Mouse (Mus musculus): ENCODE results near the gene Acsbg2.

Gene Acsbg2

DNA sequence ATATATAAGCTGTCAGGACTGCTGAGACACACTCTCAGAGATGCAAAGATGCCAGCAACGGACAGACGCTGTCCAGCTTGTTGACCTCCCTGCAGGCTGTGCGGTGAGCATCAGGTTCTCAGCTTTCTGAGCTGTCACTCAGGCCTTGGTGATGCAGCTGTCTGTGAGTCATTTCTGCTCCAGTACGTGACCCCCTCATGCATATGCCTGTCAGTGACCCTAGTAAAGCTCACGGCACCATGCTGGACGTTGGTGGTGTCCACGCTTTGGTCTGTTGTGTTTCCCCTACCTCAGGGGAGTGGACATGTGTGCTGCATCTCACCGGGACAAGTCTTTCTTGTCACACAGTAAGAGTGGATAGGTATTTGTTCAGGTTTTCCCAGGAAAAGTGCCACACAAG, 2.5 kb downstream of the Acsbg2 start:
- no peak for DNase-seq (ENCODE audit: low spot score)

DNA sequence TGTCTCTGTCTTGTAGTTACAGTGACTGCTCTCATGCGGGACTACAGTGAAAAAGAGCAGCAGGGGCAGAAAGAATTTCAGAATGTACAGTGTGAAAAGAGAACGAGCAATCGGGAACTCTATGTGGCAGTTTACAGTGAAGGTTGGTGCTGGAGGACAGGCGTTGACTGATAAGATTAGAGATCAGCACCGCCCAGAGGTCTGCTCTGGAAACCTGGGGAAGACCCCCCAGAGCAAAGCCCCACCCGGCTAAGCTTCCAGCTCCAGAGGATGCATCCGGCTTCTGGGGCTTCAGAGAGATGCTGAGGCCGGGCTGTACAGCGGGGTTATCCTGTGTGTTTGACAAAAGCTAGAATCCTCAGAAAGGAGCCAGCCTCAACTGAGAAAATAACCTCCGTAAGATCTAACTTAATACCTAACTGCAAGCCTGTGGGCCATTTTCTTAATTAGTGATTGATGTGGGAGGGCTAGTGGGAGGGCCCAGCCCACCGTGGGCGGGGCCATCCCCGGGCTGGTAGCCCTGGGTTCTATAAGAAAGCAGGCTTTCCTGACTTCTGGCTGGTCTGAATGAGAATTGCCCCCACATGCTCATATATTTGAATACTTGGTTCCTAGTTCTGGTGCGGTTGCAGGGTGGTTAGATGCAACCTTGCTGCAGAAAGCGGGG, 3.8 kb downstream of the Acsbg2 start:
- no peak for DNase-seq (ENCODE audit: low spot score)

DNA sequence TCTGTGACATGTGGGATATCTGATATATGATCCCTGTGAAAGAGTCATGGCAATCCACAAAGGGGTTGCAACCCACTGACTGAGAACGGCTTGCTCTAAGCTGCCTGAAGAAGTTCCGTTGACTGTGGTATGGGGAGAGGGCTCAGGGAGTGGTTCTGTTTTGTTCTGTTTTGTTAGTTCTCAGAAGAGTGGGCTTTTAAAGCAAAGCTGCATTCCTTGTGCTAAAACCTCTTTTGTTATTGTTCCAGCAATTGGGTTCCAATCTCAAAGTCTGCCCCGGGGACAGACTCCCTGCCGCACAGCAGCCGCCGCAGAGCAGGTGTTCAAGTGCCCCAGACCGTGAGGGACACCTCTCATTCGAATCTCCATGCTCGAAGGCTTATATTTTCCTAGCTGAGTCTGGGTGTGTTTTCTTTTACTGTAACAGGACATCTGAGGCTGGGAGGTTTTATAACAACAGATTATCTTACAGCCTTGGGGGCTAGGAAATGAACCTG, 4.7 kb downstream of the Acsbg2 start:
- DNase-seq (ENCODE audit: low spot score), result no peak

DNA sequence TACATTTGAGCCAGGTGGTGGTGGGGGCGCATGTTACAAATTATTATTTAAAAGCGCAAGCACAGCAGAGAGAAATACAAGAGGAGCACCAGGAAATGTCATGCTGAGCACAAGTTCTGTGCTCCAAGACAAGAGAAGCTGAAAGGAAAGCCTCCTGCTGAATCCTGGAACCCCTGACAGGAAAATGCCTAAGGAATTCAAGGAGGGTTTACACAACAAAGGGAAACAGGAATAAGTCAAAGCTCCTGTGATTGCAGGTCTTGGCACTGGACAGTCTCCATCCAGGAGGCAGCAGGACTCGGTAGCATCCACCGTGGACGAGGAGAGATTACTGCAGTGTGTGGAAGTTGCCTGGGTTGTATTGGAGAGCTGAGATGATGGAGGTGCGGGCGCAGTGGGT, 8.2 kb downstream of the Acsbg2 start:
- DNase-seq (ENCODE audit: low spot score), result no peak

DNA sequence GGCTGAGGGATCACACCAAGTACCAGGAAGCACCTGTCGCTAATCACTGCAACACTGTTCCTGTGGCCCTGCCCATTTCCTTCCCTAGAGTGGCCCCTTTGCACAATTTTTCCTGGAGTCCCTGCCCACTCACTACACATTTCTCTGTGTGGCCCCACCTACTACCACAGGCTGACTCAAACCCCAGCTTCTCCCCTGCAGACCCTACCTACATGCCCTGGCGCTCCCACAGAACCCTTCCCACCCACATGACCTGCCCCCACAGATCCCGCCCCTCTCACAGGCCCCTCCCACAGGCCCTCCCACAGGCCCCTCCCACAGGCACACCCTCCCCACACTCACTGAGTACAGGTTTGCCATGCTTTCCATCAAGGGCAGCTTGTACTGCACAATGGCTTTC, 13.1 kb downstream of the Acsbg2 start:
- no peak for DNase-seq (ENCODE audit: low spot score)

GRCm38 (mm10) chr17:56858922-56859321, 15.3 kb downstream of the Acsbg2 start:
- DNase-seq (ENCODE audit: low spot score), result no peak

GRCm38 (mm10) chr17:56858216-56858615, 16.0 kb downstream of the Acsbg2 start:
- DNase-seq (ENCODE audit: low spot score), result peak; percentile 73

GRCm38 (mm10) chr17:56855421-56855820, 18.8 kb downstream of the Acsbg2 start:
- DNase-seq (ENCODE audit: low spot score), result no peak

- no peak for DNase-seq (ENCODE audit: low spot score)
These were observed 23.1 kb downstream of the Acsbg2 start for GRCm38 (mm10) chr17:56851167-56851566.

DNA sequence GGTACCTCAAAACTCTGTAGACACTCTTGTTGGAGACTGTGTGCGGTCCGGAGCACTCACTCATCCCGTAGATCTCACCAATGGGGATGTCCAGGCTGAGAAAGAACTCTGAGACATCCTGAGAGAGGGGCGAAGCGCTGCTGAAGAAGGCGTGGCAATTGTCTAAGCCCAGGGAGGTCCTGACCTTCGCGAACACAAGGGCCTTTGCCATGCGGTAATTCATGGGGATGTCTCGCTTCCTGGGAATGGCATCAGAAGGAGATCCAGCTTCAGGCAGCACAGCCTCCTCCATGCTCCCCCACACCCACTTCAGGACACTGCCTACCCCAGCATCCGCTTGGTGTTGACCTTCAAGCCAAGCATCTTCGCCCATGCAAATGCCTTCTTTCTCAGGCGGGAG, 24.5 kb downstream of the Acsbg2 start:
- DNase-seq (ENCODE audit: low spot score), result no peak

- DNase-seq (ENCODE audit: low spot score), result no peak
These were observed 25.5 kb downstream of the Acsbg2 start for GRCm38 (mm10) chr17:56848785-56849184.

DNA sequence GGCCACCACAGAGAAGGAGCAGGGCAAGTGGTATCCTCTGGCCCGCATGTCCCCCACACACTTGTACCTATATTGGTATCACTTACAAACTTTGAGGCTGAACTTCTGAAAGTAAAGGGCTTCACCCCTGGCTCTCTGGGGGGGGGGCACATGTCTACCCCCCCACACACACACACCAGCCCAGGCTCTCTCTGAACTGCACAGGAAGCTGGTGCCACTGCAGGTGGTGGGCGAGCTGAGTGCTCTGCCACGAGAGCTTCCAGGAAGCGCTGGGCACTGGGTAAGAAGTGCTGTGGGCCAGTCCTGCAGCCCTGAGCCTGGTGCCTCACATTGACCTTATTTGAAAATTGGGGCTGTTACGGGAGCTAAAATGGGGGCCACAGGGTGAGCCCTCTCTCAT, 30.6 kb downstream of the Acsbg2 start:
- no peak for DNase-seq (ENCODE audit: low spot score)

GRCm38 (mm10) chr17:56842173-56842572, 32.1 kb downstream of the Acsbg2 start:
- DNase-seq (ENCODE audit: low spot score), result no peak

DNA sequence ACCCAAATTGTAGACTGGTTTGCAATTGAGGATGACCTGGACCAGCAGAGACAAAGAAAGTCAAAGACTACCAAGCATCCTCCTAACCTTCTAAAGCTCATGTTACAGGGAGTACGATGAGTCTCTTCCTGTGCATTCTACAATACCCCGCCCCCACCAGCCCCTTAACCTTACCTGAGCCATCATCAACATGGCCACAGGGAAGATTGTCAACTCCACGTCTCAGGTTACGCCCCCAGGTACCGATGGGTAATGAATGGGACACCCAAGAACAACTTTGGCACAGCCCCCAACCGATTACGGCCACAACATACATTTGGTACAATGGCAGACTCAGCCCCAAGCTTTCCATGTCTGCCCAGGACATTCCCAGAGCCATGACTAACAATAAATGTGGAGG, 33.7 kb downstream of the Acsbg2 start:
- no peak for DNase-seq (ENCODE audit: low spot score)

DNA sequence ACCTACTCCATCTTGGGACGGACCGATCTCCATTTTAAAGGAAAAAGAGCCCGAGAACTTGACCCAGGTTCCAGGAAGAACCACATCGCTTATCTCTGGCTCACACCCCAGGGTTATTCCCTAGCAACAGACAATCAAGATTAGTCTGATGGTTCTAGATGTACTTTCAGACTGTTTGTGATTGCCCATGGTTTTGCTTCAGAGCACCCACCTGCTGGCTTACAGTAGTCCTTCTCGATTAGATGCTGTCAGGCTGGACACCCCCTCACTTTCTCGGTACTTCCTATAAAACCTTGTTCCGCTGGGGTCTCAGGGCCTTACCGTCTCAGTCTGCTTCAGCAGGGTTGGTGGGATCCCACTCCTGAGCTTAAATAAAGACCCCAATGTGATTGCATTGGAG, 37.9 kb downstream of the Acsbg2 start:
- no peak for DNase-seq (ENCODE audit: low spot score)

DNA sequence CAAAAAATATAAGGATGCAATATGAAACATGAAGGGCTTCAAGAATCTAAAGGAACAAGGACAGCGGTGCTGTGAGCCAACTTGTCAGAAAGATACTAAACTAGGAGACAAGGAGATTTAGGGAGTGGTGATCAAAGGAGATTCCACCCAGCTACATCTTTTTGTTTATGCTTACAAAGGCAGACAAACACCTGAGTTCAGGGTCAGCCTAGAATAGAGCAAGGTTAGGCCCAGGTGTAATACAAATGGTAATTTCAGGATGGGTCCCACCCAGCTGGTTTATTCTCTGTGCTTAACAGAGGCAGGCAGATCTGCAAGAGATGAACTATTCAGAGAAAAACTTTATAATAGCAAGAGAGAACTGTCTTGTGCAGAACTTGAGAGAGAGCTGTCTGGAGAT, 40.9 kb downstream of the Acsbg2 start:
- DNase-seq (ENCODE audit: low spot score), result no peak

GRCm38 (mm10) chr17:56832918-56833317, 41.3 kb downstream of the Acsbg2 start:
- no peak for DNase-seq (ENCODE audit: low spot score)

DNA sequence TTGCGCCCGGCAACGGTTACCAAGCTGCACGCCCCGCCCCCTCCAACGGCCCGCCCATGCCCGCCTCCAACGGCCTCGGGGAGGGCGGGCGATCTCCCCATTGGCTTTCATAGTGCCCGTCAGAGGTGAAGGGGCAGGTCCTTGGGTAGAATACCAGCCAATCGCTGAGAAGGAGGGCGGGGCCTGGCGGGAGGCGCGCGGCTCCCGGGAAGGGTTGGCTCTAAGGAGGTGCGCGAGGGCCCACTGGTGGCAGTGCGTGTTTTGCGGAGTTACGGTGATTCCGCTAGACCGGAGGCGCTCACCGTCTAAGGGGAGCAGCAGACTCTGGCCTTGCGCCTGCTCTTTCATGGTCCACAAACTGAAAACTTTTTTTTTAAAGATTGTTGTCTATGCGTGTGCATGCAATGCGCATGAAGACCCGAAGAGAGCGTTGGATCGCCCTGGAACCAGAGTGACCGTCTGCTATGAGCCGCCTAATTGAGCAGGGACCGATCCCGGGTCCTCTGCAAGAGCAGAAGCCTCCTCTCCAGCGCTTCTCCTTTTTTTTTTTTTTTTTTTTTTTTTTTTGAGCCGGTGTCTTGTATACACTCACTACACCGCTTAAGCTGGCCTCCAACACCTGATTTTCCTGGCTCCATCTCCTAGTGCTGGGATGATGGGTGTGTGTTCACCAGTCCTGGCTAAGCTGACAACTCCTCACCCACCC, 43.0 kb downstream of the Acsbg2 start:
- DNase-seq (ENCODE audit: low spot score), result peak; percentile 98

- no peak for DNase-seq (ENCODE audit: low spot score)
These were observed 43.7 kb downstream of the Acsbg2 start, which contains the start of gene Rfx2 for GRCm38 (mm10) chr17:56830411-56831110. Gene Rfx2 (minus strand): TSS chr17:56831013.

DNA sequence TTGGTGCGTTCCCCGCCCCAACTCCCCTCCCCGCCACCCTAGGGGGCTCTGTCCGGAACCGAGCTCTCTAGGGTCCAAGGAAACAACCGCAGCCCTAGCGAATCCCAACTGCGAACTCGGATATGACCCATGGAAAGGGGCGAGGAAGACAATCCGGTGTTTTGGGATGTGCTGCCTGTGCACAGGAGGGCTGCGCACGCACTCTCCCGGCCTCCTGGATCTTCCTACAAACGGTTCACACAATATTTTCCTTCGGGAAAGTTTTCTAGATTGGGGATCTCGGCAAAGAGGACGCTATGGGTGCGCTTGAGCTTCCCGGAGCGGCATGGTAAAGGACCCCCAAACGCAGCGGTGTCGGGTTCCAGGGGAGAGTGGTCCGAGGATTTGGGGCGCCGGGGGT, 44.5 kb downstream of the Acsbg2 start:
- DNase-seq (ENCODE audit: low spot score), result peak; percentile 25

DNA sequence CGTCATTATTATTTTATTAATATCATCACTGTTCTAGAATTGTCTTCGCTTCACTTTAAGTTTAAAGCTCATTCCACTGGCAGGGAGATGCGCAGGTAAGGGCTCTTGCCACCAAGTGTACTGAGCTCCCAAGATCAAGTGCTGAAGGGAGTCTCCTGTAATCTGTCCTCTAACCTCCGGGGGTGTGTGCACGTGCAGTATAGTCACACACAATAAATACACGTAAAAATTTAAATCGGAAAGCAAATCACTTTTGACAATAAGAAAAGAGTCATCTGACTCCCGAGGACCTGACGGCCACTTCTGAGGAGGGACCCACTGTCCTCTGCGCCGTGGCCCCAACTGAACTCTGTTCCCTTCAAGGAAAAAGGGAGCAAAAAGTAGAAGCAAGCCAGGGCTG, 45.1 kb downstream of the Acsbg2 start:
- DNase-seq (ENCODE audit: low spot score), result no peak

DNA sequence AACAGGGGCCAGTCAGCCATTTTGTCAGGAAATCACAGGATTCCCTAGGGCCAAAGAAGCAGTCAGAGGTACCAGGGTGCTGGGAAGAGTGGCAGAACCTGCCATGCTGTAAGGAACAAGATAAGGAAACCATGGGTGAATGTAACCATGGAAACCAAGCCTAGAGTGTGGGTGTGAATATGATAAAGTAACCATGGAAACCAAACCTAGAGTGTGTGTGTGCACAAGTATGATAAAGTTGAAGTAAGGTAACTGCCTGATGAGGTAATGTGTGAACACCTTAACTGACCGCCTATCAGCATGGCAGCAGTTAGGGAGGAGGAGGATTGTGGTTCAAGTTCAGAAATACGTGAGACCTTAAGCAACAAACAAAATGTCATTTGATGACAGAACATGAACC, 47.5 kb downstream of the Acsbg2 start:
- no peak for DNase-seq (ENCODE audit: low spot score)

GRCm38 (mm10) chr17:56823352-56823751, 50.9 kb downstream of the Acsbg2 start:
- DNase-seq (ENCODE audit: low spot score), result no peak
